Mouse (Mus musculus): ENCODE results near the gene Lyve1. TPM values are rescaled to one million over a fixed set of nuclear protein-coding genes. Genes with fewer than 3 reads are reported as not detected.

Gene Lyve1
- total RNA-seq, 2 experiments from 2014 or later = 0.10 TPM; not detected in 1

GRCm38 (mm10) chr7:110854519-110854918 lies 8.5 kb downstream of the Lyve1 start:
- no peak for ATAC-seq (replicated peaks; ENCODE audit: poor library complexity)

- no peak for ATAC-seq (replicated peaks; ENCODE audit: poor library complexity)
Observed at GRCm38 (mm10) chr7:110853611-110854010, 9.4 kb downstream of the Lyve1 start.

- ATAC-seq (replicated peaks; ENCODE audit: poor library complexity) = no peak
Observed at GRCm38 (mm10) chr7:110851541-110852203, 11.4 kb downstream of the Lyve1 start.

GRCm38 (mm10) chr7:110848371-110848770 lies 14.7 kb downstream of the Lyve1 start:
- peak; percentile 30 for ATAC-seq (replicated peaks; ENCODE audit: poor library complexity)

- no peak for ATAC-seq (replicated peaks; ENCODE audit: poor library complexity)
Observed at GRCm38 (mm10) chr7:110847321-110847720, 15.7 kb downstream of the Lyve1 start.

- ATAC-seq (replicated peaks; ENCODE audit: poor library complexity) = peak; percentile 92
Observed at GRCm38 (mm10) chr7:110843916-110844874, 18.8 kb downstream of the Lyve1 start, which contains the start of gene Rnf141. Rnf141 (minus strand) TSS chr7:110844457.

- ATAC-seq (replicated peaks; ENCODE audit: poor library complexity) = peak; percentile 67
Observed at GRCm38 (mm10) chr7:110840332-110840731, 22.7 kb downstream of the Lyve1 start.

GRCm38 (mm10) chr7:110834522-110834921 lies 28.5 kb downstream of the Lyve1 start:
- peak; percentile 60 for ATAC-seq (replicated peaks; ENCODE audit: poor library complexity)

GRCm38 (mm10) chr7:110834018-110834417 lies 29.0 kb downstream of the Lyve1 start:
- no peak for ATAC-seq (replicated peaks; ENCODE audit: poor library complexity)

GRCm38 (mm10) chr7:110833024-110833423 lies 30.0 kb downstream of the Lyve1 start:
- ATAC-seq (replicated peaks; ENCODE audit: poor library complexity) = peak; percentile 90

GRCm38 (mm10) chr7:110823995-110824953 lies 38.8 kb downstream of the Lyve1 start:
- ATAC-seq (replicated peaks; ENCODE audit: poor library complexity) = peak; percentile 66

GRCm38 (mm10) chr7:110823593-110823992 lies 39.4 kb downstream of the Lyve1 start:
- peak; percentile 72 for ATAC-seq (replicated peaks; ENCODE audit: poor library complexity)

- ATAC-seq (replicated peaks; ENCODE audit: poor library complexity) = no peak
Observed at GRCm38 (mm10) chr7:110823076-110823475, 40.0 kb downstream of the Lyve1 start.

GRCm38 (mm10) chr7:110822055-110822454 lies 41.0 kb downstream of the Lyve1 start:
- no peak for ATAC-seq (replicated peaks; ENCODE audit: poor library complexity)

GRCm38 (mm10) chr7:110821653-110822052 lies 41.4 kb downstream of the Lyve1 start:
- no peak for ATAC-seq (replicated peaks; ENCODE audit: poor library complexity)

GRCm38 (mm10) chr7:110821068-110821467 lies 42.0 kb downstream of the Lyve1 start:
- ATAC-seq (replicated peaks; ENCODE audit: poor library complexity) = no peak

GRCm38 (mm10) chr7:110818787-110819350 lies 44.2 kb downstream of the Lyve1 start:
- peak; percentile 56 for ATAC-seq (replicated peaks; ENCODE audit: poor library complexity)

- ATAC-seq (replicated peaks; ENCODE audit: poor library complexity) = peak; percentile 36
Observed at GRCm38 (mm10) chr7:110818206-110818605, 44.8 kb downstream of the Lyve1 start.

- ATAC-seq (replicated peaks; ENCODE audit: poor library complexity) = peak; percentile 80
Observed at GRCm38 (mm10) chr7:110816037-110816436, 47.0 kb downstream of the Lyve1 start.

- no peak for ATAC-seq (replicated peaks; ENCODE audit: poor library complexity)
Observed at GRCm38 (mm10) chr7:110813983-110814382, 49.1 kb downstream of the Lyve1 start.

Measured in megakaryocyte progenitor cell, adult 5-6 weeks (primary cell).